Mouse (Mus musculus) hindbrain, embryonic 14.5 days (tissue): Measurements from ENCODE around the gene Dnaaf2. TPM values are rescaled to one million over a fixed set of nuclear protein-coding genes. Genes with fewer than 3 reads are reported as not detected.

Source experiments
- ATAC-seq: fragments of 200-750 bp; cut with Nextera tagmentation; 2 replicates; pipeline ENCODE4 v1.8.0; 2017; ENCODE audit warnings: moderate number of reproducible peaks, mild to moderate bottlenecking, moderate TSS enrichment, moderate library complexity; ENCODE audit not compliant: low FRiP score
- DNase-seq: peaks from one replicate; pipeline ENCODE4 v3.0.0-alpha.2; 2015; ENCODE audit warnings: low spot score
- H3K27ac ChIP-seq: fragments of 300-500 bp; sonication (generic); 2 replicates; pipeline ENCODE4 v1.5.1; 2014; ENCODE audit warnings: mild to moderate bottlenecking, moderate library complexity
- H3K27me3 ChIP-seq: fragments of 300-500 bp; sonication (generic); 2 replicates; pipeline ENCODE4 v1.6.1; 2014; ENCODE audit warnings: mild to moderate bottlenecking, low read length, mixed read lengths; ENCODE audit not compliant: control insufficient read depth, insufficient read depth
- H3K36me3 ChIP-seq: fragments of 300-500 bp; sonication (generic); replicated peaks from 2 replicates; pipeline ENCODE4 v1.6.1; 2014; ENCODE audit not compliant: control insufficient read depth, insufficient read depth
- H3K4me1 ChIP-seq: fragments of 300-500 bp; sonication (generic); replicated peaks from 2 replicates; pipeline ENCODE4 v1.6.1; 2014; ENCODE audit warnings: antibody characterized with exemption, low read length, mixed read lengths; ENCODE audit not compliant: control insufficient read depth, insufficient read depth
- H3K4me2 ChIP-seq: fragments of 300-500 bp; sonication (generic); replicated peaks from 2 replicates; pipeline ENCODE4 v1.6.1; 2014; ENCODE audit warnings: mild to moderate bottlenecking, moderate library complexity
- H3K4me3 ChIP-seq: fragments of 300-500 bp; sonication (generic); replicated peaks from 2 replicates; pipeline ENCODE4 v1.5.1; 2014; ENCODE audit warnings: mild to moderate bottlenecking, low read length
- H3K9ac ChIP-seq: fragments of 300-500 bp; sonication (generic); 2 replicates; pipeline ENCODE4 v1.6.1; 2014
- H3K9me3 ChIP-seq: fragments of 300-500 bp; sonication (generic); 2 replicates; pipeline ENCODE4 v1.6.1; 2016; ENCODE audit warnings: low read length; ENCODE audit not compliant: control insufficient read depth
- WGBS: fragments of 180-500 bp; shearing (Covaris S2); extraction: QIAGEN DNeasy Blood & Tissue Kit; methylation state at CpG from one replicate; pipeline ENCODE4 v1.1.7; 2014; 5-methylcytosine and 5-hydroxymethylcytosine counted together
- polyA plus RNA-seq: library from polyadenylated mRNA; unstranded; fragments of >200 nt; fragmentation: Nextera tagmentation; extraction: Ambion mirVana; gene quantifications from 2 replicates; pipeline ENCODE4 v1.2.1, GENCODE M21; 2014

Dnaaf2 gene
- polyA plus RNA-seq, 1 experiment from 2014 or later, result 7.0 TPM

DNA sequence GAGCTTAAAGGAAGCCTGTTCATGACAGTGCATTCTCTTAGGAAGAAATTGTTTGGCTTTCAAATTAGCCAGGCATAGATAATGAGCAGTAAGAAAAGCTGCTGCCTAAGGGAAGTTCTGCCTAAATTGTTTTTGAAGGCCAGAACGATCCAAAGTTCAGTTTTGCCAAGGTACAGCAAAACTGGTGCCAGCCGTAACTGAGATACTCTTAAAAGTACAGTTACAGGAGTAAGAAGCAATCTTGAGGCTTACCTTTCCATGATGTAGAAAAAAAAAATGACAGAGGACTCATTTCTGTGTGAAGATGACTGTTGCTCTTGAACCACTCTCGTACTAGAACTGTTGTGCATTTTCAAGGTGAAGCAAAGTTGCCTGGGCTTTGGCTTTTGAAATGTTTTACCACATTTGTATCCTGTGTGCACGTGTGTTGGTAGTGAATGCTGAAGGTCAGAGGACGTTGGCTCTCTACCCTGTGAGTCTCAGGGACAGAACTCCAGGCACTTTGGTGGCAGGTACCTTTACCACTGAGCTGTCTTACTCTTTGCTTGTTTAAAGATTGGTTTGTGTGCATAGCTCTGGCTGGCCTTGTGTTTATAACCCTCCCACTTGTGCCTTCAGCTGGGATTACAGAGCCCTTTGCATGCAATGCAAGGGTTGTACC, 11.3 kb downstream of the Dnaaf2 start:
- Histone ChIP-seq H3K36me3 (peaks cover 28% of the 10 kb centered on the region), H3K9me3 (no peaks in the 10 kb centered on the region), H3K27me3 (no peaks in the 10 kb centered on the region), H3K4me2 (peak overlapping the region; percentile 7; the same call in 1 of the 2 replicates), H3K4me1 (peaks cover 24% of the 10 kb centered on the region), H3K9ac (no peak overlapping the region), H3K4me3 (no peak overlapping the region), H3K27ac (no peak overlapping the region)
- 74% methylated on average over 5 of the region's 5 CpGs for WGBS
- ATAC-seq, result no peak
- no peak for DNase-seq

DNA sequence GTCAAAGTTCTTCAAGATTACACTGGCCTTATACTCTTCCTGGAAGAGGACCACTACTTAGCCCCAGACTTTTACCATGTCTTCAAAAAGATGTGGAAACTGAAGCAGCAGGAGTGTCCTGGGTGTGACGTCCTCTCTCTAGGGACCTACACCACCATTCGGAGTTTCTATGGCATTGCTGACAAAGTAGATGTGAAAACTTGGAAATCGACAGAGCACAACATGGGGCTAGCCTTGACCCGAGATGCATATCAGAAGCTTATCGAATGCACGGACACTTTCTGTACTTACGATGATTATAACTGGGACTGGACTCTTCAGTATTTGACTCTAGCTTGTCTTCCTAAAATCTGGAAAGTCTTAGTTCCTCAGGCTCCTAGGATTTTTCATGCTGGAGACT, 12.9 kb downstream of the Dnaaf2 start:
- peaks cover 24% of the 10 kb centered on the region for H3K4me1 ChIP-seq
- no peak overlapping the region for H3K27ac ChIP-seq
- no peaks in the 10 kb centered on the region for H3K27me3 ChIP-seq
- peak overlapping the region; percentile 86; the same call in 1 of the 2 replicates for H3K9ac ChIP-seq
- DNase-seq (no peak), ATAC-seq (no peak)
- peak overlapping the region; percentile 78 for H3K4me2 ChIP-seq
- 74% methylated on average over 7 of the region's 7 CpGs for WGBS
- peak overlapping the region; percentile 72 for H3K4me3 ChIP-seq
- H3K36me3 ChIP-seq, result peaks cover 37% of the 10 kb centered on the region
- no peaks in the 10 kb centered on the region for H3K9me3 ChIP-seq

DNA sequence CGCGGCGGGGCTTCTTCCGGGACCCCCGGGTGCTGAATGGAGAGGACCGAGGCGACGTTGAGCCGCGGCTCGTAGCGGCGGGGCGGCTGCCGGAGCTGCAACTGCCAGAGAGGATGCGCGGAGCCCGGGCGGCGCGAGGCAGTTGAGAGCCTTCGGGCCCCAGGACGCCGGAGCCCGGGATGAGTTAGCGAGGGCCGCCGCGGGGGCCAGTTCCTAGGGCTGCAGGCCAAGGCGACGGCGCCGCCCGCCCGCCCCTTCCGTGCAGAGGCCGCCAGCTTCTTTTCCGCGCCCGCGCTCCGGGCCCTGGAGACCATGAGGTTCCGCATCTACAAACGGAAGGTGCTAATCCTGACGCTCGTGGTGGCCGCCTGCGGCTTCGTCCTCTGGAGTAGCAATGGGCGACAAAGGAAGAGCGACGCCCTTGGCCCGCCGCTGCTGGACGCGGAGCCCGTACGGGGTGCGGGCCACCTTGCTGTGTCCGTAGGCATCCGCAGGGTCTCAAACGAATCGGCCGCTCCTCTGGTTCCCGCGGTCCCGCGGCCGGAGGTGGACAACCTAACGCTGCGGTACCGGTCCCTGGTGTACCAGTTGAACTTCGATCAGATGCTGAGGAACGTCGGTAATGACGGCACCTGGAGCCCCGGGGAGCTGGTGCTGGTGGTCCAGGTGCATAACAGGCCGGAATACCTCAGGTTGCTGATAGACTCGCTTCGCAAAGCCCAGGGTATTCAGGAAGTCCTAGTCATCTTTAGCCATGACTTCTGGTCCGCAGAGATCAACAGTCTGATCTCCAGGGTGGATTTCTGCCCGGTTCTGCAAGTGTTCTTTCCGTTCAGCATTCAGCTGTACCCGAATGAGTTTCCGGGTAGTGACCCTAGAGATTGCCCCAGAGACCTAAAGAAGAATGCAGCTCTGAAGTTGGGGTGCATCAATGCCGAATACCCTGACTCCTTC, 13.6 kb downstream of the Dnaaf2 start:
- peak overlapping the region; percentile 72 for H3K4me3 ChIP-seq
- 1% methylated on average over 85 of the region's 86 CpGs for WGBS
- DNase-seq (peak; percentile 44), ATAC-seq (peak; percentile 68)
- H3K36me3 ChIP-seq, result peaks cover 31% of the 10 kb centered on the region
- peak overlapping the region; percentile 95 for H3K27ac ChIP-seq
- H3K9ac ChIP-seq, result peak overlapping the region; percentile 86
- H3K4me2 ChIP-seq, result peak overlapping the region; percentile 78
- no peaks in the 10 kb centered on the region for H3K27me3 ChIP-seq
- peaks cover 24% of the 10 kb centered on the region for H3K4me1 ChIP-seq
- H3K9me3 ChIP-seq, result no peaks in the 10 kb centered on the region

DNA sequence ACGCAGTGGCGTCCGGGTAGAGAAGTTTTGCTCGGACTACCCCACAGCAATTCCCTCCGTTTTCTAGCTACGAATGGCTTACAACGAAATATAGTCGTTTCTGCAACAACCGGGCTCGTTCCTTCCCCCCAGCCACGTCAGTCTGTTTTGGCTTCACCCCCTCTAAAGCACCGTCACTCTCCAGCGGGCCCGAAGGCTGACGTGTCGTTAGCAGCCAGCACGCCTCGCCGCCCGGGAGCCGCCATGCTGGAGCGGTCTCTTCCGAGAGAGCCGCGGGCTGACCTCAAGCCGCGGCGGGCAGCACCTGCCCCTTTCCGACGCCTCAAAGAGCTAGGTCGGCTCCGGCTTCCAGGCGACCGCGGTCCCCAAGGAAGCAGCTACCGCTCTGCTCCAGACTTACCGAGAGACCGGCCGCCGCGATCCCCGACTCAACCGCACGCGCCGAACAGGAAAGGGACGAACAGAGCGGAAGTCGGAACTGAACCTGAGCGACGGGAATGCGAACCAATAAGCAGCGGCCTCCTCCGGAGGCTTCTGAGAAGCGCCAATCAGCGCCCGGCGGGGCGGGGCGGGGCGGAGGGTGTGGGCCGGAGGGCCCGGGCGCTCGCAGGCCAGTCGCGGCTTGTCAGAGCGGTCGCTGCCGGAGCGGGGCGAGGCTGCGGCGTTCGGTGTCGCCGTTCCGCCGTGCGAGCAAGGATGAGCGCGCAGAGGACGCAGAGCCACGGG, 14.5 kb downstream of the Dnaaf2 start, which contains the start of the genes Rpl36al and Mgat2:
TSS of gene Rpl36al (minus strand) at position 501 of the 726 bp plus-strand sequence.
TSS of gene Mgat2 (plus strand) at position 575 of the 726 bp plus-strand sequence.
- Histone ChIP-seq H3K9me3 (no peaks in the 10 kb centered on the region), H3K36me3 (peaks cover 25% of the 10 kb centered on the region), H3K9ac (peak within 1 kb of the TSS; percentile 86), H3K27me3 (no peaks in the 10 kb centered on the region), H3K4me2 (peak within 1 kb of the TSS; percentile 78), H3K4me3 (peak within 1 kb of the TSS; percentile 72), H3K4me1 (peaks cover 24% of the 10 kb centered on the region), H3K27ac (peak within 1 kb of the TSS; percentile 95)
- DNase-seq, result peak; percentile 99
- under 1% methylated on average over 84 of the region's 84 CpGs for WGBS
- ATAC-seq, result peak; percentile 99

DNA sequence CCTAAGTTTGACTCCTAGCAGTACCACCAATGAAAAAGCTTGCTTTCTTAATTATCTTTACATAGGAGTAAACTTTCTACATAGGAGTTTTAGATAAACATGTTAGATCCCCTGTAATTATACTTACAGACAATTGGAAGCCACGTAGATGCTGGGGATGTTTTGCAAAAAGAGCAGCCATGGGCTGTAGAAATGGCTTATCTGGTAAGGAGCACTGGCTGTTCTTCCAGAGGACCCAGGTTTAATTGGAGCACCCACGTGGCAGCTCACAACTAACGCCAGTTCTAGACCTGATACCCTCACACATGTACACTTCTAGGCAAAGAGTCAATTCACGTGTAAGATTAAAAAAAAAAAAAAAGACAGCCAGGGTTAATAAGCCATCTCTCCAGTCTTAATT, 16.4 kb downstream of the Dnaaf2 start:
- WGBS, result 85% methylated on average over 4 of the region's 4 CpGs
- no peaks in the 10 kb centered on the region for H3K27me3 ChIP-seq
- DNase-seq, result no peak
- ATAC-seq, result no peak
- no peak overlapping the region for H3K4me2 ChIP-seq
- H3K27ac ChIP-seq, result no peak overlapping the region
- H3K9me3 ChIP-seq, result no peaks in the 10 kb centered on the region
- H3K36me3 ChIP-seq, result peaks cover 18% of the 10 kb centered on the region
- H3K9ac ChIP-seq, result no peak overlapping the region
- H3K4me3 ChIP-seq, result no peak overlapping the region
- H3K4me1 ChIP-seq, result peaks cover 18% of the 10 kb centered on the region

DNA sequence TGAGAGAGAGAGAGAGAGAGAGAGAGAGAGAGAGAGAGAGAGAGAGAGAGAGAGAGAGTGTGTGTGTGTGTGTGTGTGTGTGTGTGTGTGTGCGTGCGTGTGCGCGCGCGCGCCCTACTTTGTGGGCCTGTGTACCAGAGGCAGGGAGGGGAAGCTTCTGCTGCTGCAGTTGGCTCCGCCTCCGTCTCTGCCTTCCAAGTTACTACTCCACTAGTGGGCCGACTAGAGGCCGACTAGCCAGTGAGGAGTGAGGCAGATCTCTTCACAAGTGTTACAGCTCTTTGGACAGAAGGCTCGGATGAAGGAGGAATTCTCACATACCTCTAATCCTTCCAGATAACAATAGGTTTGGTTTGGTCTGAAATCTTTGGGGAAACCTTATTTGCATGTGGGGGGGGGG, 18.9 kb downstream of the Dnaaf2 start:
- DNase-seq (no peak), ATAC-seq (no peak)
- no peak overlapping the region for H3K4me3 ChIP-seq
- no peak overlapping the region for H3K4me2 ChIP-seq
- H3K27me3 ChIP-seq, result no peaks in the 10 kb centered on the region
- H3K9ac ChIP-seq, result no peak overlapping the region
- peaks cover 18% of the 10 kb centered on the region for H3K36me3 ChIP-seq
- WGBS, result 61% methylated on average over 12 of the region's 12 CpGs
- H3K9me3 ChIP-seq, result no peaks in the 10 kb centered on the region
- no peak overlapping the region for H3K27ac ChIP-seq
- peaks cover 5% of the 10 kb centered on the region for H3K4me1 ChIP-seq

DNA sequence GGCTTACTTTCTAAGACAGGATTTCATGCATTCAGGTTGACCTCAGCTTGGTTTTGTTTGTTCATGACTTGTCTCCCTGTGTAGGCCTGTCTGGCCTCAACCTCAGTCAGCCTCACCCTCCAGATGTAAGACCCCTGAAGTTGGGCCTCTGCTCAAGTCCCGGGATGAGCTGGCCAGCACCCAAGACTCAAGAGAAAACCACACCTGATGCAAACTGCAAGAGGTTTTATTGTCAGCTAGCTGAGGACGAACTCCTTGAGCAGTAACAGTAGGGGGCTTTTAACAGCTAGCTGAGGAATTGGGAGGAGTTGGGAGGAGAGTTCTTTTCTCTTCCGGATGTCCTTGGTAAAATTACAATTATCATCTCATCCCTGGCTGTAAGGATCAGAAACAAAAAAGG, 20.7 kb downstream of the Dnaaf2 start:
- H3K4me3 ChIP-seq, result no peak overlapping the region
- no peak overlapping the region for H3K4me2 ChIP-seq
- H3K27ac ChIP-seq, result no peak overlapping the region
- no peak for DNase-seq
- no peaks in the 10 kb centered on the region for H3K4me1 ChIP-seq
- no peak for ATAC-seq
- no peaks in the 10 kb centered on the region for H3K27me3 ChIP-seq
- H3K36me3 ChIP-seq, result peaks cover 18% of the 10 kb centered on the region
- WGBS, result 77% methylated on average over 3 of the region's 3 CpGs
- H3K9ac ChIP-seq, result no peak overlapping the region
- H3K9me3 ChIP-seq, result no peaks in the 10 kb centered on the region

DNA sequence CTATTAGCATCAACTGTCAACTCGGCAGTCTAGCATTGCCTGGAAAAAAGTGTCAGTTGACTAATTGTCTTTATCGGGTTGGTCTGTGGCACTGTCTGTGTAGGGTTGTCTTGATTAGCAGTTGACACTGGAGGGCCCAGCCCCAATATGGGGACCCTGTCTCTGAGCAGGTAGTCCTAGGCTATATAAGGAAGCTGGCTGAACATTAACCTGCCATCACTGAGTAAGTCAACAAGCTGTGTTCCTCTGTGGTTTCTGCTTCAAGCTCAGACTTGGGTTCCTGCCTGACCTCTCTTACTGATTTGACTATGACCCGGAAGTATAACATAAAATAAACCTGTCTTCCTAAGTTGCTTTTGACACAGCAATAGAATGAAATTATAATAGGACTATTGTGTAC, 22.3 kb downstream of the Dnaaf2 start:
- 91% methylated on average over 3 of the region's 3 CpGs for WGBS
- Histone ChIP-seq H3K9ac (no peak overlapping the region), H3K27ac (no peak overlapping the region), H3K4me3 (no peak overlapping the region), H3K27me3 (no peaks in the 10 kb centered on the region), H3K4me1 (no peaks in the 10 kb centered on the region), H3K36me3 (peaks cover 3% of the 10 kb centered on the region; the same call in 1 of the 2 replicates), H3K4me2 (no peak overlapping the region), H3K9me3 (no peaks in the 10 kb centered on the region)
- no peak for ATAC-seq
- DNase-seq, result no peak

DNA sequence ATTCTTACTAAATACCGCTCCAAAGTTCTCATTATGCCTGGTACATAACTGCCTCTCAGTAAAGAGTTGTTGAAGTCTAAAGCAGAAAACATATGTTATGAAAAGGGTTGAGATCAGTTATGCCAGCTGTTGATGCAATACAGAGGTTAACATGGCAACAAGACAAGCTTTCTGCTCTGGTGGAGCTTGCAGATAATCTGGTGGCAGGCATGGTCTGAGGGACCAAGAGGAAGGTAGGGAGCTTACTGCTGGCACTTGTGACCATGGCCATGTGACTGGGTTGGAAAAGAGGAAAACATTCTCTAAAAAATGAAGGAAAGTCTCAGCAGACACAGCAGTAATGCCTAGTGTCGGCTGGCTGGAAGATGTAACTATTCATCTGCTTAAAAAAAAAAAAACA, 26.9 kb downstream of the Dnaaf2 start:
- Histone ChIP-seq H3K27me3 (no peaks in the 10 kb centered on the region), H3K4me2 (no peak overlapping the region), H3K4me1 (no peaks in the 10 kb centered on the region), H3K27ac (no peak overlapping the region), H3K4me3 (no peak overlapping the region), H3K9ac (no peak overlapping the region), H3K36me3 (no peaks in the 10 kb centered on the region), H3K9me3 (no peaks in the 10 kb centered on the region)
- WGBS, result 94% methylated on average over 2 of the region's 2 CpGs
- ATAC-seq, result no peak
- DNase-seq, result no peak
